Mouse (Mus musculus) cerebellum, adult 9-11 months (tissue): ENCODE results near the gene Pdgfa.

Experiments used
- DNase-seq: peaks from one replicate; pipeline ENCODE4 v3.0.0; 2022

Pdgfa gene

GRCm38 (mm10) chr5:138952969-138953368 is 44.2 kb downstream of the Pdgfa start:
- DNase-seq: peak; percentile 16

- no peak for DNase-seq
Observed at GRCm38 (mm10) chr5:138951305-138951704, 45.9 kb downstream of the Pdgfa start.

- no peak for DNase-seq
Observed at GRCm38 (mm10) chr5:138949165-138949564, 48.0 kb downstream of the Pdgfa start.

- no peak for DNase-seq
Observed at GRCm38 (mm10) chr5:138948031-138948980, 48.9 kb downstream of the Pdgfa start.

- no peak for DNase-seq
Observed at GRCm38 (mm10) chr5:138947487-138947886, 49.7 kb downstream of the Pdgfa start.

GRCm38 (mm10) chr5:138946931-138947330 is 50.2 kb downstream of the Pdgfa start:
- DNase-seq: no peak

GRCm38 (mm10) chr5:138945011-138945410 is 52.2 kb downstream of the Pdgfa start:
- no peak for DNase-seq

GRCm38 (mm10) chr5:138944551-138944950 is 52.6 kb downstream of the Pdgfa start:
- DNase-seq: no peak

GRCm38 (mm10) chr5:138941842-138942241 is 55.3 kb downstream of the Pdgfa start:
- no peak for DNase-seq

GRCm38 (mm10) chr5:138940576-138940975 is 56.6 kb downstream of the Pdgfa start:
- DNase-seq: no peak

GRCm38 (mm10) chr5:138938572-138939163 is 58.5 kb downstream of the Pdgfa start:
- no peak for DNase-seq

- DNase-seq: no peak
Observed at GRCm38 (mm10) chr5:138936399-138937089, 60.6 kb downstream of the Pdgfa start.

- DNase-seq: no peak
Observed at GRCm38 (mm10) chr5:138934540-138934939, 62.6 kb downstream of the Pdgfa start.

- DNase-seq: no peak
Observed at GRCm38 (mm10) chr5:138932460-138933432, 64.4 kb downstream of the Pdgfa start.

- no peak for DNase-seq
Observed at GRCm38 (mm10) chr5:138931836-138932235, 65.3 kb downstream of the Pdgfa start.

- DNase-seq: no peak
Observed at GRCm38 (mm10) chr5:138929879-138930507, 67.2 kb downstream of the Pdgfa start.
